Mouse (Mus musculus) Muller cell, postnatal 12 days (primary cell): Measurements from ENCODE around the gene Ifnab.
A peak's percentile ranks its signal among the peaks of the same experiment; 100 is the strongest.

Experiments
- DNase-seq: peaks from one replicate; pipeline ENCODE4 v3.0.0-alpha.2; 2015; ENCODE audit errors: inconsistent ontology term

Ifnab gene

DNA sequence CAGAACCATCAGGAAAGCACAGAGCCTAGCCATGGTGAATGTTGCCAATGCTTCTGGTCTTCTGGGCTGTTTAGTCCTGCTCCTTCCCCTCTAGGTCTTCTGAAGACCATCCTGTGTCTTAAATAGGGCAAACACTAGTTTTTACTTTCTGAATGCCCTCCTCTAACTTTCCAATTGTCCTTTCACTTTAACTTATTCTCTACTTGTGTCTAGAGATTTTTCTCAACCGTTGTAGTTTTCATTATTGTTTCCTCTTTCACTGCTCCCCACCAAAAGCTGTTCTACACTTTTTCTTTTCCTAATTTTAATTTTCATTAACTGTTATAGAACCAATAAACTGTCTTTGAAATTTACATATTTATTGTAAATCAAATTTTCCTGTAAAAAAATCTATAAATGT lies 14.3 kb downstream of the Ifnab start, which contains the start of gene Ifna16:
Gene Ifna16 (minus strand): TSS at position 101 of the 400 bp plus-strand sequence.
- DNase-seq: no peak

DNA sequence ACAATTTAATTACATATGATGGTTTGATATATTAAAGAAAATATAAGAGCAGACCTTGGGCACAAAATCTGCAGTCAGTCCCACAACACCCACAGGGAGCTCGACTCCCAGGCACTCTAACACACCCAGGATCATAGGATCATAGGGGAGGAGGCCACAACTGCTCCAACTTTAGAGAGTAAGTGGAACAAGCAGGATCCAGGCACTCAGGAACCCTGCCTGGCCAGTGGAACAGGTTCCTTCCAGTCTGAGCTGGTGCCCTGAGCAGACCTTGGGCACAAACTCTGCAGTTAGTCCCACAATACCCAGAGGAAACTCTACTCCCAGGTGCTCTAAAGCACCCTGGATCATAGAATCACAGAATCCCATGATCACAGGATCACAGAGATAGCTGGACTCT lies 35.7 kb downstream of the Ifnab start:
- no peak for DNase-seq

DNA sequence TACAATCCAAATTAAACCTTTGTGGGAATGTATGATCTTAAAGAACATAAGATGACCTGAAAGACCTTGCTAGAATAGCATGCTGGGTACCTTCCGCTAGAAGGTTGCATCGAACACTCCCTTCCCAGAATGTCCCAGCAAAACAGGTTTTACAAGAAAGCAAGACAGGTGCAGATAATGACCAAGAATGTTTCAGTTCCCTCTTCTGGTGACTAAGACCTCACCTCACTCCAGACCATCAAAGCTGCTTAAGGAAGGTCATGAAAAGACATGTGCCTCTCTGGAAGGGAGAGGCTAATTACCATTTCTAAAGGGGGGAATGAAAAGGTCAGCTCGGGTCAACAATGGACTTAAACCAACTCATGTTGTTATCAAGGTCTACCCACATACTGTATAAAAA lies 37.5 kb downstream of the Ifnab start:
- DNase-seq: no peak

DNA sequence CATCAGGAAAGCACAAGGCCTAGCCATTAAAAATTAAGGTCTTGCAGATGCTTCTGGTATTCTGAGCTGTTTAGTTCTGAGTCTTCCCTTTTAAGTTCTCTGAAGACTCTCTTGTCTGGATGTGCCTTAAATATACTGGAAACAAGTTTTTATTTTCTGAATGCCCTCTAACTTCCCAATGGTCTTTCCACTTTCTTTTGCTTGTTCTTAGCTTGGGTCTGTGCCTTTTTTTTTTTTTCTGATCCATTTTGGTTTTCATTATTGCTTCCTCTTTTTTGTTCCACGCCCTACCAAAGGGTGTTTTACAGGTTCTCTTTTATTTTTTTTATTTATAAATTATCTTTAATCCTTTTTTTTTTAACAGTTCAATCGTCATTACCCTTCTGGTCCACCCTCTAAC lies 46.8 kb downstream of the Ifnab start, which contains the start of gene Ifna13:
Gene Ifna13 (minus strand): TSS at position 101 of the 400 bp plus-strand sequence.
- DNase-seq: no peak

DNA sequence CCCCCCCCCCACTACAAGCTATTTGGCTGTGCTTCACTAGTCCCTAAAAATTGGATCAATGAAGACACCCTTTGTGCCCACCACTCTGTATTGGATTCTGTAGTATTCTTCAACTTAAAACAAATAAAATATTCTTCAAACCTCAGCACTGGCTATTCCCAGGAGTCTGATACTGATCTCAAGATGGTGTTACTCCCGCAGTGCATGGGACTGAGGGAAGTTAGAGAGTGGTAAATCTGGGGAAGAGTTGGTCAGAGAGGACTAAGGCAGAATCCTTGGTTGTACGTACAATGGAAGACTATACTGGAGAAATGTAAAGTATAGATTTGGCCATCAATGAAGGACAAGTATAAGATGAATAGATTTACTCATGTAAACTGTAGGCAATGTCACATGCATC lies 48.6 kb downstream of the Ifnab start:
- DNase-seq: peak; percentile 67

DNA sequence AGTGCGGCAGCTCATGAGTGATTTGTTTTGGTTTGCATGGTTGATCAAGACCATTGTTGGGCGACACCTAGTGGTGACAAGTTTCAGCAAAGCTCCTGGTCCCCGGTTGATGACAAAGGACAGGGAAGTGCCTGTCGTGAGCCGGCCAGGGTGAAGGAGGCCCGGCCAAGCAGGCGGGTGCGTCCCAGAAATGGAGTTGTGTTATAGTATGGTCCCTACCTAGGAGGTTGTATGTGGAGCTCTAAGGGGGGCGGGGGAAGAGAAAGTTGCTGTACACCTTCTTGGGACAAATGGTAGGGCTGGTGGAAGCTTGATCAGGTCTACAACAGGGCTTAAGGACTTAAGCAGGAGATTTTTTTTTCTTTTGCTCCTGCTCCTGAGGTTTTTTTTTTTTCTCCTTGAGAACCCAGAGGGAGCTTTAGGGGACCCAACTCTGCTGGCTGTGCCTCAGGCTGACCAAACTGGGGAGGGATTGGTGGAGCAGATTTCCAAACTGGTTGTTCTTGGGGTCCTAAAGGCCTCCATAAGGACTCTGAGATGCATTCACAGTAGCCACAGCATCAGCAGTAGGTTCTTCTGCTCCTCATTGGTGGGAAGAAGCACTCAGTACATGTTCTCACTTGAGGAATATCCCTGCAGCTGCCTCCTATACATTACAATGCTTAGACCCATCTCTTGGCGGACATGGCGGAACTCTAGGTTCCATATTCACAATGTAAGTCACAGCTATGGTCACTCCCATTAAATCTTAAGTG lies 49.9 kb downstream of the Ifnab start:
- peak; percentile 90 for DNase-seq

DNA sequence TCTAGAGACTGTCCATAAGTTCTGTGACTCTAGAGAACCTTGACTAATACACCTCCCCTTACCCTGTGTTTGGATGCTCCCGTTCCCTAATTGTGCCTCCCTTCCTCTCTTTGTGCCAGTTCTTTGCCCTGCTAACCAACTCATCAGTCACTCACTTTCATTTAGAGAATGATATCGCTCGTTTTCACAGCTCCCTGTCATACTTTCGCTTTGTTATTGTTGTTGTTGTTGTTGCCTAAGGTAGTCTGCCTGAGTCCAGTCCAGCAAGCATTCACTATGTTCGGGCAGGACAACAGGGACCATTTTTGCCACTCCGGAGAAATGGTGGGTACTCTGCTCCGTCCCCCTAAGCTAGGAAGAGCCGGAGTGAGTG lies 50.5 kb downstream of the Ifnab start:
- no peak for DNase-seq
